Comparison of ENCODE assay signal across 9 mouse cellular contexts in genomic region chr5:52476292-52476701, GRCm38 (mm10). TPM values are rescaled to one million over a fixed set of nuclear protein-coding genes. Genes with fewer than 3 reads are reported as not detected.
A peak's percentile ranks its signal among the peaks of the same experiment; 100 is the strongest.
DNase-seq lines count a peak whose midpoint lies in the region; ATAC-seq and TF ChIP-seq lines count a peak whose summit lies in the region.
"Had no signal": no experiment of that assay in that cellular context is flagged by ENCODE, and none has a peak within 500 bp of the region (broad histone marks: within the 10 kb centered on the region; RNA-seq: fewer than 3 reads in every experiment).

No protein-coding gene starts in this region.

- peak; percentile 38 for DNase-seq in WW6 (ENCODE audit: low read depth, low spot score)
- DNase-seq in cerebellum, postnatal 4 days (ENCODE audit: low spot score in 2 of 2) = peak; percentile 53 to 73
- peak; percentile 87 for DNase-seq in gastrocnemius, adult 2 months
- peak; percentile 73 to 74 for DNase-seq in layer of hippocampus, postnatal 36 days
- DNase-seq in lung, postnatal 14 days = peak; percentile 89
- peak; percentile 91 for DNase-seq in retina, postnatal 1 day
- peak; percentile 6 to 27 for DNase-seq in thymus, postnatal 36 days

- H3K9me3 ChIP-seq in hindbrain, embryonic 15.5 days = no peaks in the 10 kb centered on the region

- H3K4me2 ChIP-seq in hindbrain, embryonic 15.5 days = peak overlapping the region; percentile 80

- under 1% methylated on average over 23 of the region's 23 CpGs for whole genome bisulfite sequencing in hindbrain, embryonic 15.5 days

- H3K36me3 ChIP-seq in hindbrain, embryonic 15.5 days = no peaks in the 10 kb centered on the region
- H3K36me3 ChIP-seq: G1E had no signal

- H3K4me3 ChIP-seq in gastrocnemius, adult 2 months = peak overlapping the region; percentile 69
- H3K4me3 ChIP-seq in hindbrain, embryonic 15.5 days = peak overlapping the region; percentile 46

- peak overlapping the region; percentile 53 for H3K9ac ChIP-seq in hindbrain, embryonic 15.5 days

- peak; percentile 88 for ATAC-seq in hindbrain, embryonic 15.5 days (ENCODE audit: low FRiP score, low read depth)

- H3K27ac ChIP-seq in gastrocnemius, adult 2 months = peak overlapping the region; percentile 78
- peak overlapping the region; percentile 72 for H3K27ac ChIP-seq in hindbrain, embryonic 15.5 days (replicated peaks)

- H3K4me1 ChIP-seq in hindbrain, embryonic 15.5 days (replicated peaks) = peaks cover 27% of the 10 kb centered on the region

- intact Hi-C loops in gastrocnemius, adult 2 months (cut with DNase I) = no loop called here

- H3K27me3 ChIP-seq in hindbrain, embryonic 15.5 days = no peaks in the 10 kb centered on the region

- TF ChIP-seq CTCF in gastrocnemius, adult 2 months (IDR thresholded peaks at IDR 0.05) = 0 out of 2 replicates have a peak, but pooled peaks have one; percentile 3

RNA-seq across cellular contexts. Expression of gene Ccdc149, which starts 5.0 kb away (rescaled TPM):
- total RNA-seq in gastrocnemius, adult 2 months (2021) = 1 to 10 TPM; 1.2 to 1.6 TPM
- 13.2 and 14.3 TPM in 2 replicates for polyA plus RNA-seq in hindbrain, embryonic 15.5 days (2015; fragmentation: Nextera tagmentation; extraction: Ambion mirVana)
- 10 to 100 TPM; 61.5 to 66.2 TPM for total RNA-seq in layer of hippocampus, postnatal 36 days (2021)
- total RNA-seq: G1E had no signal
- polyA plus RNA-seq: G1E had no signal

Comparison
In these comparisons a context has a peak if more than half of its experiments do, and no peak if none do; other contexts are left out.
1. Peak in every context shown above with its lines: DNase-seq, ATAC-seq, H3K4me3 ChIP-seq and H3K27ac ChIP-seq.
2. DNase-seq: peak in every context shown above with its lines; median percentile 91 in retina, postnatal 1 day; 89 in lung, postnatal 14 days; 87 in gastrocnemius, adult 2 months; 74 in layer of hippocampus, postnatal 36 days; 63 in cerebellum, postnatal 4 days; 38 in WW6; 16 in thymus, postnatal 36 days.
3. RNA of gene Ccdc149, which starts 5.0 kb away (total RNA-seq): 61.5 to 66.2 TPM in layer of hippocampus, postnatal 36 days; 1.2 to 1.6 TPM in gastrocnemius, adult 2 months; every median in the first group is over 10 times any median in the second.